Mouse (Mus musculus): ENCODE results near the gene St5.
A peak's percentile ranks its signal among the peaks of the same experiment; 100 is the strongest.

DNA sequence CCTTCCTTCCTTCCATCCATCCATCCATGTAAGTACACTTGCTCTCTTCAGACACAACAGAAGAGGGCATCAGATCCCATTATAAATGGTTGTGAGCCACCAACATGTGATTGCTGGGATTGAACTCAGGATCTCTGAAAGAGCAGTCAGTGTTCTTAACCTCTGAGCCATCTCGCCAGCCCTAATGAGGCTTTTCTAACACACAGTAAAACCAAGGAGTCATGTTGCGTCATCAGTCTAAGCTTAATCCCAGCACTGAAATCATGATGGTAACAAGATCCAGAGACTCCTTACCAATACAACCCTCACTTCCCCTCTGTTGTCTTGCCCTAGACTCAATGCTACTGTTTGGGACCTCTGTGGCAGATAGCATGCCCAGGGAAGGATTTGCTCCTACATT is 157.2 kb downstream of the St5 start:
- TF ChIP-seq CTCF (IDR thresholded peaks at IDR 0.05; ENCODE audit: control insufficient read depth, insufficient read depth, insufficient read length) (no peak), MAX (IDR thresholded peaks at IDR 0.05) (no peak), USF1 (IDR thresholded peaks at IDR 0.05; ENCODE audit: low read depth) (no peak), CEBPB (IDR thresholded peaks at IDR 0.05; ENCODE audit: low read depth) (peak; percentile 85), MYOG (IDR thresholded peaks at IDR 0.05; ENCODE audit: control insufficient read depth, extremely low read depth, insufficient read length) (no peak), MYOD1 (IDR thresholded peaks at IDR 0.05; ENCODE audit: control insufficient read depth, insufficient read length, low read depth) (no peak)
